Mouse (Mus musculus) 416B (cell line): ENCODE data around the gene Fry.
A peak's percentile ranks its signal among the peaks of the same experiment; 100 is the strongest.

Experiments used
- DNase-seq: peaks from one replicate; pipeline ENCODE4 v3.0.0; 2011; ENCODE audit warnings: low read depth

The Fry gene

GRCm38 (mm10) chr5:150118455-150119241 is at the start of gene Fry:
TSS of gene Fry (plus strand) at chr5:150118645.
- DNase-seq, result peak; percentile 93

DNA sequence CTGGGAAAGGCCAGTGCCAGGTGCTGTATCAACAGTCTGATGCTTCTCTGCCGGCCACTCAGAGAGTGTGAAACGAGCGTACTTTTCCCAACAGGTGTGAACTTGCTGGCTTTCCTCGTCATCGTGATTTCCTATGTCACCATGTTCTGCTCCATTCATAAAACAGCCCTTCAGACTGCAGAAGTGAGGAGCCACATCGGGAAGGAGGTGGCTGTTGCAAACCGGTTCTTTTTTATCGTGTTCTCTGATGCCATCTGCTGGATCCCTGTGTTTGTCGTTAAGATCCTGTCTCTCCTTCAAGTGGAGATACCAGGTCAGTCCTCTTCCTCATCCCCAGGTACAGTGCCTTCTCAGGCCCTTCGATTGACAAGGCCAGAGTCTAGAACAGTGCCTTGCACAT is 48.4 kb upstream of the Fry start:
- peak; percentile 19 for DNase-seq

DNA sequence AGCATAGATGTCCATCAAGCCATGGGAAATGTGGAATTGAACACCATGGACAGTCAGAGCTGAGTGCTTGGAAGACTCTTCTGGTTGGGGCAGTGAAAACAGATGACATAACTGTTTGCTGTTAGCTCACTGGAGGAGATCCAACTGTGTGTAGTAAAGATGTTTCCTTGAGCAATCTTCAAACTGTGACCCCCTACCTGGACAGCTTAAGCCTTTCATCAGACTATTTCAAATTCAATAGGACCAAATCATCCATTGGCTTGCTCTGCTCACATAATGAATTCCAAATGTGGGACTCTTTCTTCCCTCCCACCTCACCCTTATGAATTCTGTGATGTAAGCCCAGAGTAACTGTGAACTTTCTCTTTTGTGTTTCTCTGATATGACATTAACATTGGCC is 46.7 kb upstream of the Fry start:
- DNase-seq, result no peak

GRCm38 (mm10) chr5:150079866-150080797 is 38.3 kb upstream of the Fry start:
- no peak for DNase-seq

- no peak for DNase-seq
Observed at GRCm38 (mm10) chr5:150082696-150083095, 35.7 kb upstream of the Fry start.

DNA sequence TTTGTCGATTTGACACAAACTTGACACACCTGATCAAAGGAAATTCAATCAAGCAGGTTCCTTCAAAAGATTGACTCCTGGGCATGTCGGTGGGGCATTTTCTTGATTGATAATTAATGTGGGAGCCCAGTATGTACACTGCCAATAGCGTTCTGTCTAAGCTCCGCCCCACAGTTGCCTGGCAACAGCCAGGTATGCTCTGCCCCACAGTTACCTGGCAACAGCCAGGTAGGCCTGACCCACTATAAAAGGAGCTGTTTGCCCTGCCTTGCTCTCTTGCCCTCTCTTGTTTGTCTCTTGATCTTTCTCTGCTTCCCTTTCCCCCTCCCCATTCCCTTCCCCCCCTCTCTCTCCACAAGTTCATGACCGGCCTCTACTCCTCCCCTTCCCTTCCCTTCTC is 35.3 kb upstream of the Fry start:
- no peak for DNase-seq

GRCm38 (mm10) chr5:150097620-150098019 is 20.8 kb upstream of the Fry start:
- peak; percentile 58 for DNase-seq

- no peak for DNase-seq
Observed at GRCm38 (mm10) chr5:150098754-150099153, 19.7 kb upstream of the Fry start.

DNA sequence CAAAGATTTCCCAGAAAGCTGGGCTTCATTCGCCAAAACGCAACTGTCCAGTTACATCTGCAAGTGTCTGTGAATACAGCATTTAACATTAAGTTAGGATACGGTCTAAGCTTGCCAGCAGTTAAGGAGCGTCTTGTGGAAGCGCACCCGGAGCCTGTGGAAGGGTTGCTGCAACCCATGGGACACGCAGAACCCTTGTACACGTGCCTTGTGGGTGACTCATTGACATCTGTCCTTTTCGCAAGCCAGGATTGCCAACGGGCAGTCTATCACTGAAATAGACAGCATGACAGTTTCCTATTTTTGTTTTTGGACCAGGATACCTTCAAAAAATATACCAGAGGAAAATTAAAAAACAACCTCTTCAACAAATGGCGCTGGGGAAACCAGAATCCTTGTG is 16.7 kb upstream of the Fry start:
- DNase-seq, result no peak

GRCm38 (mm10) chr5:150106358-150106757 is 12.1 kb upstream of the Fry start:
- DNase-seq, result no peak

DNA sequence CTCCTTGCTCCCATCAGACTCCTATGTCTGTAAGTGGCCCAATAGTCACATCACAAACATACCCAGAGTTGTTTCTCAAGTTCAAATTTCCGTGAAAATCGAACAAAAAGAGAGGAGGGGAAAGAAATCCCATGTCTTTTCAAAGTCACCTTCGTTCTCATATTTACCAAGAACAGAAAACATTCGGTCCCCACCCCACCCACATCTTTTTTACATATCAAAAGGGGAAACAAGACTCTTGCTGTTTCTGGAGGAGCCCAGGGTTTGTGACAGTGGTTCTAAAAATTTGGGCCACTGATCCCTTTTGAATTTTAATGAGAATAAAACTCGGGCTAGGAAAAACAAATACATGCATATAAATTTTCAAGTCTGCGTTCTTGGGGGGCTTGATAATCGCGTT is 7.2 kb upstream of the Fry start:
- no peak for DNase-seq

DNA sequence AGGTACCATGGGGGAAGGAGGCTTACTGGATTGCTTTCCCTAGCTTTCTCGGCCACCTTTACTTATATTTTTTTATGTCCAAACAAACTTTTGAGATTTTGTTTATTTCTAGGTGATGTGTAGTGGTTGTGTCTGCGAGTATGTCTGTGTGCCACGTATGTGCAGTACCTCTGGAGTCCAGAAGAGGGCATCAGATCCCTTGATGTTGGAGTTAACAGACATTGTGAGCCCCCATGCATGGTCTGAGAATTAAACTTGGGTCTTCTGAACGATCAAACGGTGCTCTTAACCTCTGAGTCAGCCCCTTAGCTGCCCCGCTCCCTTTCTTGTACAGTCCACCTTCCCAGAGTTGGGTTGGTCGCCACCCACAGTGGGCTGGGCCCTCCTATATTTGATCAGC is 4.4 kb upstream of the Fry start:
- DNase-seq, result peak; percentile 69

GRCm38 (mm10) chr5:150114778-150115177 is 3.7 kb upstream of the Fry start:
- no peak for DNase-seq

DNA sequence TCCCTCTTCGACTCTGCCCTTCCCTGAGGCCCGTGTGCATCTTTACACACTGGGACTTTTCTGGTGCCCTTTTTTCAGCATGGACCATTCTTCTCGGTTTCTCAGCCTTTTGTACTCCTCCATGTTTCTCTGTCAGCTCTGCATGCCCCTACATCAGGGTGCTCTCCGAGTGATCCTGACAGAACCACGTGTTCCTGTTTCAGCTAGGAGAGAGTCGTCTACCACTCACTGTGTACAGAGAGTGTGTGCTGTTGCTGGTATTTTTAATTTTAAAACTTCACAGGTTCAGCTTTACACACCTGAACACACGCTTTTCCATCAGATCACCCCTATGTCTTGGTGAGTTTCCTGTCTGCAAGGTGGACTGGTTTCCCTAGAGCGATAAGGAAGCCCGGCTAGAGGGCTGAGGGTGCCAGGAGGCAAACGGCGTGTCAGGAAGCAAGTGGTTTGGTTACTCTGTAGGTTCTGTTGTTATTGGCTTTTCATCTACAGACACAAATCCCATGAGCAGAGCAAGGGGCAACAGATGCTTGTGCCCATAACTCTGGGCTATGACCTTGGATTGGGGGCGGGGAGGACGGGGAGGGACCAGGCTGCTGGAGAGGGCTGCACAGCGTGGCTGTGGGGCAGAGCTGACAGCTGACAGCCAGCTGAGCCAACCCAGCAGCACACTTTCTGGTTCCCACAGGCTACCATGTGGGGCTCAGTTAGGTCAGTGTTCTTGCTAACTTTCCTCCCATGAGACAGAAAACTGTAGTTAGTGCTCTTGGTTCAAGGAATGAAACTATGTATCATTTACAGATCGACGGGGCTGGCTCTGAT is 3.0 kb upstream of the Fry start:
- peak; percentile 65 for DNase-seq

GRCm38 (mm10) chr5:150116216-150116905 is 2.1 kb upstream of the Fry start:
- peak; percentile 65 for DNase-seq

- DNase-seq, result no peak
Observed at GRCm38 (mm10) chr5:150116906-150117216, 1.6 kb upstream of the Fry start.

DNA sequence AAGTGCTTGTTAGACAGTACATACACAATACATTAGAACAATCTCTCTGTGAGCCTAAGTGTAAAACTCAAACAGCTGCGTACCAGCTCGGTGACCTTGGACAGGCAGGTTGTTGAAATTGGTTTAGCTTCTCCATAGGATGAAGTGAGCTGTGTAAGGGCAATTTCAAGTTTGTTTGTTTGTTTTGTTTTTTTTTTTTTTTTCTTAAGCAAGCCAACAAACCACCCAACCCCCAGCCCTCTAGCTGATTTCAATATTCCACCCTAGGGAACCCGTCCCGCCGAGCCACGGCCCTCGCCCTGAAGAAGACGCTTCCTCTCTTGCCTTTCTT is 356 bp upstream of the Fry start:
- DNase-seq, result no peak

DNA sequence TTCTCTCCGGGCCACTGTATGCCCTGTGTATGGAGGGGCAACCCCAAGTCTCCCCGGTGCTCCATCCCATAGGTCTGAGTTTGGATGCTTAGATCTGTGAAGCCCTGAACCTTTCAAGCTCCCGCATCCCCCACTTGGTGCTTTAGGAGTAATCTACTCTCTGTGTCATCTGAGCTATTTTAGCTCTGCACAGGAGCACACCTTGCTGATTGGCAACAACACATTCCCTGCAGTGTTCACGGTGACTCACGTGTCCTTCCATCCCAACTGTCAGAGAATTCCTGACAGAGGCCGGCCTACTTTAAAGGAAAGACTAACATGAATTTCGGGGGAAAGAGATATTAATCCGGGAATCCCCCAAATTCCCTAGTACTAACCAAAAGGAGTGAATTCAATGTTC is 2.2 kb downstream of the Fry start:
- DNase-seq, result no peak

DNA sequence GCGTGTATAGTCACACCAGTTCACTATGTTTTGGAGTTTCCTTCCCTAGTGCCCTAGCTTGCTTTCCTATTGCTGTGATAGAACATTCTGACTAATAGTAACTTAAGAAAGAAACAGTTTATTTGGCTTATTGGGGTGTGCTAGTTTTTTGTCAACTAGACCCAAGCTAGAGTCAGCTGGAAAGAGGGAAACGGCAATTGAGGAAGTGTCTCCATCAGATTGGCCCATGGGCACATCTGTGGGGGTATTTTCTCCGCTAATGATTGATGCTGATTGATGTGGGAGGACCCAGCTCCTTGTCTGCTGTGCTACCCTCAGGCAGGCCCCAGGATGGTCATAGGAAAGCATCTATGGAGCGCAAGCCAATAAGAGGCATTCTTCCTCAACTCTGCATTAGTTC is 3.6 kb downstream of the Fry start:
- DNase-seq, result no peak

- no peak for DNase-seq
Observed at GRCm38 (mm10) chr5:150122571-150122970, 4.1 kb downstream of the Fry start.

GRCm38 (mm10) chr5:150125920-150126319 is 7.5 kb downstream of the Fry start:
- DNase-seq, result no peak

DNA sequence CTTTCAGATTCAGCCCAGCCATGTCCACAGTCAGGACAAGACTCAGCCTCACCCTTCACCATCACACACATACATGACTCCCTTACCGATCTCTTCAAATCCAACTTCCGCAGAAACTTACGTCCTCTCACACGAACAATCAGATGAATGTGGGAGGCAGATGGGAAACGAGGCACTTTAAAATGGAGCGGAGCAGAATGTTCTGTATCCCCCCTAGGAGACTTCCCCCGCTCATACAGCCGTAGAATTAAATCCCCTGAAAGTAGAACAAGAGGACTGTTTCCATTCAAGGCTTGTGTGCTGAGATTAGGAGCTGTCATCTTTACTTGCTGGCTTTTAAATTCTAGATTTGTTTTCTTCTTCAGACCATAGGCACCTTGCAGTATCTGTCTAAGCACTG is 10.0 kb downstream of the Fry start:
- no peak for DNase-seq
